Mouse (Mus musculus): ENCODE data around the gene Glyr1. TPM values are rescaled to one million over a fixed set of nuclear protein-coding genes. Genes with fewer than 3 reads are reported as not detected.

Gene Glyr1
- polyA plus RNA-seq, 1 experiment = 45.6 TPM

DNA sequence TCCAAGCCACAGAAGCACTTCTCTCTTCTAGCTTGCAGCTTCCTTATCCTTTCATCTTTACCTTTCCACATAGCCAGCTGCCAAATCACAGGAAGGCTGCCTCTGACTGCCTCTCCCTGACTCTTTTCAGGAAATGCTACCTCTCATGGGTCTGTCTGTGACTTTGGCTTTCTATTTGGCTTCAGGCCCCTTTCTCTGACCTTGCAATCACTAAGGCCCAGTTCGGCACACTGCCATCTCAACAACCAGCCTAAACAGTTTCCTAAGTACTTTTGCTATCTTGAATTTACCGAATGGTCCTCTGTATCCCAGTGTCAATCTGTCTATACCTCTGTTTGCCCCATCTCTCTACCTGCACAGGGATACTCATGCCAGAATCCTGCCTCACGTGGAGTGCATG lies 14.1 kb downstream of the Glyr1 start:
- Histone ChIP-seq H3K4me1 (ENCODE audit: control insufficient read depth, insufficient read depth, insufficient read length, low read length) (no peaks in the 10 kb centered on the region), H3K27ac (replicated peaks; ENCODE audit: low read depth, low read length) (no peak overlapping the region), H3K4me3 (ENCODE audit: insufficient read depth, low read depth, low read length) (no peak overlapping the region)

DNA sequence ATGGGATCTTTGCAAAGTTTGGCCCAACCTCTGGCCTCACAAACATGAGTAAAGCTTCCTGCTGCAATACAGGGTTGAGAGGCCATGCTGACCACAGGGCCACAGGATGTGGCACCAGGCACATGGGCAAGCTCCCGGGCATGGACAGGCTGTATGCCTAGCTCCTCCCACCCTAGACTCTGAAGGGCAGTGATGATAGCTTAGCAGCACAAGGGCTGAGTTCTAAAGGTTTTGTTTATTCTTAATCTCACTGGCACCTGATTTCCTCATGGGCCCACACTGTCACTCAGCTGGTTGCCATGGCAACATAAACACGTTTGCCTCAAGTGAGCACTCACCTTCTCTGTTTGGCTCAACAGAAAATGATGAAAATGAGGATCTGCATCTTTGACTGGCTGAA lies 19.8 kb downstream of the Glyr1 start:
- no peak overlapping the region for H3K27ac ChIP-seq (replicated peaks; ENCODE audit: low read depth, low read length)
- H3K4me3 ChIP-seq (ENCODE audit: insufficient read depth, low read depth, low read length) = no peak overlapping the region
- no peaks in the 10 kb centered on the region for H3K4me1 ChIP-seq (ENCODE audit: control insufficient read depth, insufficient read depth, insufficient read length, low read length)

DNA sequence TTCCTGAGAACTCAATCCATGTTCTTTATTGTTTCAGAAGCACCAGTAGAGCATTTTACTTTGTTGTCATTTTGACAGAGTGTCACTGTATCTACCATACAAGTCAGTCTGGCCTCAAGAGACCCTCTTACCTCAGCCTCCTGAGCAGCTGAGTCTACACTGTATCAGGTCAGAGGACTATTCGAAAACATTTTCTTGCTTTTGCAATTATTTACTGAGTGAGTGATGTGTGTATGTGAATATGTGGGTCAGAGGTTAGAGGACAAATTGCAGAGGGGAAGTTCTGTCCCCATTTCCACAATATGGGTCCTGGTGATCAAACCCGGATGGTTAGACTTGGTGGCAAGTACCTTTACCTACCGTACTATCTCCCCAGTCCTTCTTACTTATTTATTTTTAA lies 25.6 kb downstream of the Glyr1 start:
- Histone ChIP-seq H3K4me3 (ENCODE audit: insufficient read depth, low read depth, low read length) (no peak overlapping the region), H3K4me1 (ENCODE audit: control insufficient read depth, insufficient read depth, insufficient read length, low read length) (no peaks in the 10 kb centered on the region), H3K27ac (replicated peaks; ENCODE audit: low read depth, low read length) (no peak overlapping the region)

GRCm38 (mm10) chr16:5014578-5014977 lies 35.1 kb downstream of the Glyr1 start:
- Histone ChIP-seq H3K4me3 (ENCODE audit: insufficient read depth, low read depth, low read length) (no peak overlapping the region), H3K4me1 (ENCODE audit: control insufficient read depth, insufficient read depth, insufficient read length, low read length) (peaks cover 6% of the 10 kb centered on the region), H3K27ac (replicated peaks; ENCODE audit: low read depth, low read length) (no peak overlapping the region)

DNA sequence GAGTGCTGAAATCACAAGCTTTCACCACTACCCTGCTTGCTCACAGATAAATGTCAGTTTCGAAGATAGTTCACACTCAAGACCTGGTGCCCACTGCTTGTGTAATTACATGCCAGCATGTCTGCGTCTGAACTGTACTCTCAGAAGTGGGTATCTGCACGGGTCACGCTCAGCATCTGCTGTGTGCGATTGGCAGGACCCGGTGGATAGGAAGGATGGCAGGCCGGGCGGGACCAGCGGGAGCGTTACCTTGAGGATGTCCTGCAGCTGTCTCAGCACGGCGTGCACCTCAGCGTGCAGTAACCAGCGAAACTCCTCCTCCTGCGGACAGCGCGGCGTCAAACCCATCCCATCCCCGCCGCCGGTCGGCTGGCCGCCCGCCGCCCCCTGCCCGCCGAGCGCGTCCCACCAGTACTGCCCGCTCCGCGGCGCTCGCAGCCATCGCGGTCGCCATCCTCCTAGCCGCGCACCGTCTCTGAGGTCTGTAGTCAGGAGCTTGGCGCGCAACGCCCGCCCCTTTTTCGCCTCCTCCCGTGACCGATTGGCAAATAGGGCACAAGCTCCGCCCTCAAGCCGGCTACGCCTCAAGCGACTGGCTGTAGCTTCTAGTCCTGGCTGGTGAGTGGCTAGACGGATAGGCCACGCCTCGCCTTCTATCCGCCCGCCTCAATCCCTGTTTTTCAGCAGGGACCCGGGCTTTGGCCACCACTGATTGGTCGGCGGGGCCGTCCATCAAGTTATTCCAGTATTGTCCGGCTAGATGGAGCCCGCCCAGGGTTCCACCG lies 36.4 kb downstream of the Glyr1 start, which contains the start of gene Rogdi:
Gene Rogdi, minus strand, starts transcription at position 500 of the 785 bp plus-strand sequence.
- peak within 1 kb of the TSS; percentile 67 for H3K4me3 ChIP-seq (ENCODE audit: insufficient read depth, low read depth, low read length)
- H3K27ac ChIP-seq (replicated peaks; ENCODE audit: low read depth, low read length) = no peak within 1 kb of the TSS
- H3K4me1 ChIP-seq (ENCODE audit: control insufficient read depth, insufficient read depth, insufficient read length, low read length) = peaks cover 6% of the 10 kb centered on the region

- Histone ChIP-seq H3K4me3 (ENCODE audit: insufficient read depth, low read depth, low read length) (peak overlapping the region; percentile 67), H3K4me1 (ENCODE audit: control insufficient read depth, insufficient read depth, insufficient read length, low read length) (peaks cover 6% of the 10 kb centered on the region), H3K27ac (replicated peaks; ENCODE audit: low read depth, low read length) (no peak overlapping the region)
These were observed 37.3 kb downstream of the Glyr1 start for GRCm38 (mm10) chr16:5012036-5013005.

DNA sequence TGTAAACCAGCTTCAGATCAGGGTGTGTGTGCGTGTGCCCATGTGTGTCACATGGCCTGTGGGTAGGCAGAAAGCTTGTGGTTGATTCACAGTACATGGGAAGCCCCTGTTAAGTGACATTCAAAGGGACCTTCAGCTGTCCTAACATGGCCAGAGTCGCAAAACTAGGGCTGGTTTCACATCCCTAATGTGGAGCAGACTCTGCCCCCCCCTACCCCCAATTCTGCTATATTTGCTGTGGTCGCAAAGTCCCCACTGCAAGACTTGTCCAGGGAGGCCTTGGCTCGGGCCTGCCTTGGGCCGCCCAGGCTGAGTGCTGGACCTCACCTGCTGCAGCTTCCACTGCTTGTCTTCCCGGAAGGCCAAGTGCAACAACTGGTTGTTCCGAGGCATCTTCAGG lies 38.4 kb downstream of the Glyr1 start:
- no peak overlapping the region for H3K27ac ChIP-seq (replicated peaks; ENCODE audit: low read depth, low read length)
- peaks cover 6% of the 10 kb centered on the region for H3K4me1 ChIP-seq (ENCODE audit: control insufficient read depth, insufficient read depth, insufficient read length, low read length)
- H3K4me3 ChIP-seq (ENCODE audit: insufficient read depth, low read depth, low read length) = no peak overlapping the region

DNA sequence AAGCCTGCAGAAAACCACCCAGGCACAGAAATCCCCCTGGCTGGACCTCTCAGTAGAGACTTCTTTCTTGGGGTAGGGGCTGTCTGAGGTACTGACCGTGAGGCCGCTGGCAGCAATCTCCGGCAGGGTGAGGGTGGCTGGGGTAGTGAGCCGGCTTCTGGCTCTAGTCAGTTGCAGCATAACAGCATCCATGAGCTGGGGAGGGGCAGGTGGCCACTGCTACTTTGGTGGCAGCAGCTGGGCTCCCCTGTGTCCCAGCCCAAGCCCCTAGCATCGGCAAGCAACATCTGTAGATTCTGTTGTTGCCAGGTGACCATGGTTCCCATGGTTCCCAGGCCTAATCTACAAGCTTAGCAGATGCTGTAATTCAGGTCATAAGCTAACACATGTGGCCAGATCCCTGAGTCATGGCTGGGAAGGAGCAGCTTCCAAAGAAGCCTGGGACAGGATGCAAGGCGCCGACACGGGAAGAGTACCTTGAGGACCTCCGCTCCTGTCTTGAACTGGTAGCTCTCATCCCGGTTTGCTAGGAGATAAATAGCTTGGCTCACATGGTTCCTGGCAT lies 39.2 kb downstream of the Glyr1 start:
- H3K4me3 ChIP-seq (ENCODE audit: insufficient read depth, low read depth, low read length) = no peak overlapping the region
- no peak overlapping the region for H3K27ac ChIP-seq (replicated peaks; ENCODE audit: low read depth, low read length)
- H3K4me1 ChIP-seq (ENCODE audit: control insufficient read depth, insufficient read depth, insufficient read length, low read length) = peaks cover 6% of the 10 kb centered on the region

GRCm38 (mm10) chr16:5008076-5008475 lies 41.6 kb downstream of the Glyr1 start:
- Histone ChIP-seq H3K27ac (replicated peaks; ENCODE audit: low read depth, low read length) (no peak overlapping the region), H3K4me1 (ENCODE audit: control insufficient read depth, insufficient read depth, insufficient read length, low read length) (peaks cover 6% of the 10 kb centered on the region), H3K4me3 (ENCODE audit: insufficient read depth, low read depth, low read length) (no peak overlapping the region)

GRCm38 (mm10) chr16:5007492-5007891 lies 42.2 kb downstream of the Glyr1 start:
- Histone ChIP-seq H3K4me1 (ENCODE audit: control insufficient read depth, insufficient read depth, insufficient read length, low read length) (peaks cover 6% of the 10 kb centered on the region), H3K27ac (replicated peaks; ENCODE audit: low read depth, low read length) (no peak overlapping the region), H3K4me3 (ENCODE audit: insufficient read depth, low read depth, low read length) (no peak overlapping the region)

GRCm38 (mm10) chr16:5007067-5007466 lies 42.6 kb downstream of the Glyr1 start, which contains the start of gene Smim22:
Smim22 (plus strand) TSS chr16:5007288.
- Histone ChIP-seq H3K4me1 (ENCODE audit: control insufficient read depth, insufficient read depth, insufficient read length, low read length) (peaks cover 1% of the 10 kb centered on the region; the same call in 1 of the 2 replicates), H3K4me3 (ENCODE audit: insufficient read depth, low read depth, low read length) (no peak within 1 kb of the TSS), H3K27ac (replicated peaks; ENCODE audit: low read depth, low read length) (no peak within 1 kb of the TSS)

GRCm38 (mm10) chr16:5000611-5001010 lies 49.1 kb downstream of the Glyr1 start:
- no peak overlapping the region for H3K27ac ChIP-seq (replicated peaks; ENCODE audit: low read depth, low read length)
- H3K4me3 ChIP-seq (ENCODE audit: insufficient read depth, low read depth, low read length) = no peak overlapping the region
- peaks cover 9% of the 10 kb centered on the region for H3K4me1 ChIP-seq (ENCODE audit: control insufficient read depth, insufficient read depth, insufficient read length, low read length)

- Histone ChIP-seq H3K27ac (replicated peaks; ENCODE audit: low read depth, low read length) (no peak overlapping the region), H3K4me1 (ENCODE audit: control insufficient read depth, insufficient read depth, insufficient read length, low read length) (peaks cover 9% of the 10 kb centered on the region), H3K4me3 (ENCODE audit: insufficient read depth, low read depth, low read length) (no peak overlapping the region)
These were observed 50.7 kb downstream of the Glyr1 start for GRCm38 (mm10) chr16:4998984-4999383.

DNA sequence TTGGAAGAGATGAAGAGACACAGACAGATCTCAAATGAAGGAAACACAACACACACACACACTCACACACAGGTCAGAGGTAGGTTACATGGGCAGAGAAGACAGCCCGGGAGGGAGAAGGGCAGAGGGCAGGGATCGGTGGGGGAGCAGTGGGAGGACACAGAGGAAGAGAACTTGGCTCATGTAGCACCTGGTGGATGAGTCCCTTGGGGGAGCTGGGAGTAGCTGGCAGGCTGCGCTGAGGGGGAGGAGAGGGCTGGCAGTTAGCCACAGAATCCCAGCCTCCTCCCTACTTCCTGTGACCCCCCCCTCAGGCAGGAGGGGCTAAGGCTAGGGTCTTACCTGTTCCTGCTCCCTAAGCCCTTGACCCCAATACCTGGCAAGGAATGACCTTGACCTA lies 52.1 kb downstream of the Glyr1 start, which contains the start of gene Sept12:
Gene Sept12, minus strand, starts transcription at position 300 of the 400 bp plus-strand sequence.
- no peak within 1 kb of the TSS for H3K4me3 ChIP-seq (ENCODE audit: insufficient read depth, low read depth, low read length)
- no peak within 1 kb of the TSS for H3K27ac ChIP-seq (replicated peaks; ENCODE audit: low read depth, low read length)
- peaks cover 9% of the 10 kb centered on the region for H3K4me1 ChIP-seq (ENCODE audit: control insufficient read depth, insufficient read depth, insufficient read length, low read length)

DNA sequence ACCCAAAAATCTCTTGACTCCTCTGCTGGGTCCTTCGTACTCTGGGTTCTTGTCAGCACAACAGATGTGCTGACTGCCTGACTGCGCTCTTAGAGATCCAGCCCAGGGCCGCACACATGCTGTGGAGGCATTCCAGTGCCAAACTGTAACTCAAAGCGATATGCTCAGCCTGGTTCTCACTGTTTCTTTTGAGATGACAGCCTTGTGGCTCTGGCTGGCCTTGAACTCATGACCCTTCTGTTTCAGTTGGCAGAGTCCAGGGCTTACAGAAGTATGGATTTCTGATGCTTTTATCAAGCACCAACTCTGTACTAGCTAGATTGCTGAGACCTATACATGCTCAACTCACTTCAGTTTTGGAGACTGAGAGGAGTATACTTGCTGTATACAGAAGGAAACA lies 56.4 kb downstream of the Glyr1 start:
- H3K27ac ChIP-seq (replicated peaks; ENCODE audit: low read depth, low read length) = no peak overlapping the region
- H3K4me3 ChIP-seq (ENCODE audit: insufficient read depth, low read depth, low read length) = no peak overlapping the region
- peaks cover 9% of the 10 kb centered on the region for H3K4me1 ChIP-seq (ENCODE audit: control insufficient read depth, insufficient read depth, insufficient read length, low read length)

Data from brown adipose tissue, adult 24 weeks (tissue).